Mouse (Mus musculus) monocyte, adult 2 months (primary cell): ENCODE results near the gene Lgr6.

Experiments
- DNase-seq, 2 experiments: peaks; one replicate each; pipeline ENCODE4 v3.0.0; 2022; ENCODE audit warnings: low spot score in 2 of 2, low read depth in 1 of 2

Lgr6 gene

DNA sequence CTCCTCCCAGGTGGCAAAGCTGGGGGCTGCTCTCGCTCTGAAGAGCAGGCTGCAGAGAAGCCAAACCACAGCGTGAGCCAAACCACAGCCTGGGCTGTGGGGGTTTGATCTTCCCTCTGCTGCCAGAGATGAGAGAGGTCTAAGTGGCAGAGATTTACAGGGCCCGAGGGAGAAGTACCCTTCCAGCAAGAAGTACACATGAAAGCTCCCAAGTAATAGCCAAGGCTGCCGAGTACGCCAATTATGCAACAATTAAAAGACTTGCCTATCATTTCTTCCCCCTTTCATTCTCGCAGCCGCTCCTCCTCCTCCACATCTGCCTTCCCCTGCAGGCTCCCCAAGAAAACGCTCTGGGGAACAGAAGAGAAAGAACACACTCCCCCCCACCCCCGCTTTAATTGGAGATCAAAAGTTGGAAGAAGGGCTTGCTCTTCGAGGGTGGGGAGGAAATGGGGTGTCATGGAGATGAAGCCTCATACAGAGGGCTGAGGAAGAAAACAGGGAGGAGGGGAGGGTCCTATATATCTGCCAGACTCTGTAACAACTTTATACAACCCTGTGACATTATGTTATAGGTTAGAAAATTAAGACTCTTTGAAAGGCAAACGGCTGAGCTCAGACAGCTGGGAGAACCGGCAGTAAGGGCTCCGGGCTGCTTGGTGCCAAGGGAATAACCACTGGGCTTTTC, 85.8 kb downstream of the Lgr6 start:
- no peak for DNase-seq

DNA sequence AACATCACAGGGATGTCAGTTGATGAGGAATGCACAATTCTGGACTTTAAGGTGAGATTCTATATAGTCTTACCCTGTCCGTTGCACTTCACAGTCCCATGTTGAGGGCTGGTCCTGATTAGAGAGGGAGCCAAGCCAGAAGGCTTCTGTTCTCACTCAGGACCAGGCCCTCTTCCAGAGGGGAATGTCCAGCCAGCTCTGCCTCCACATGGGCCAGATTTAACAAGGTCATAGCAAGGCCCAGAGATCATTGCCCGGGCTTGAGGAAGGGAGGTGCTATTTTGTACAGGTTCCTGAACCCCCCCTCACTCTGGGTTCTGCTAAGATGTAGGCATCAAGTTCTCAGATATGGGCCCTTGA, 87.4 kb downstream of the Lgr6 start:
- DNase-seq: no peak

DNA sequence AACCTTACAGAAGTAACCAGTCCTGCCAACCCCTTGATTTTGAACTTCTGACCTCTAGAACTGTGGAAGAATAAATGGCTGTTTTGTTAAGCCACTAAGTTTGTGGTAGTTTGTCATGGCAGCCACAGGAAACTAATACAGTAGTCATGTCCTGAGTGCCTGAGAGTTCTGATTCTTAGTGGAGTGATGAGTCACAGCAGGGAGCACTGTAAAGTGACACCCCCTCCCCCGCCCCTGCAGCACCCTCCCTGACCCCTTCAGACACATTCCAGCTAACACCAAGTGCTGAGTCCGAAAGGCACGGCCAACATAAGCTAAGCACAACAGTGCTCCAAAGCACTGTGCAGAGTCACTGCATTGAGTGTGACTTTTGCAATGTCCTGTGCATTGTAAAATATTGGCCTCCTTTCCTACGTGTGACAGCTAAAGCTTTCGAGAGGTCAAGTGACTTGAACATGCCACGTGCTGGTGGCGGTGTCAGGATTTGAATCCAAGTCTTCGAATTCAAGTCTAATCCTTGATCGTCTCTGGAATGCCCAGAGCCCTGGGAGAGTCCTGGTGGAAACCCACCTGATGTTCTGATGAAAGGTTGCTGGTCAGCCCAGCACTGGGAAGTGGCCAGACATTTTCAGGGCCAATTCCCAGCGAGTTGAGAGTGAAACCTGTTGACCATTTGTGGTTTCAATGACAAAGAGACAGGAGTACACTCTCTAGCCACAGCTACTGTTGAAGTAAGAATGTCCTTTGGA, 88.0 kb downstream of the Lgr6 start:
- no peak for DNase-seq

DNA sequence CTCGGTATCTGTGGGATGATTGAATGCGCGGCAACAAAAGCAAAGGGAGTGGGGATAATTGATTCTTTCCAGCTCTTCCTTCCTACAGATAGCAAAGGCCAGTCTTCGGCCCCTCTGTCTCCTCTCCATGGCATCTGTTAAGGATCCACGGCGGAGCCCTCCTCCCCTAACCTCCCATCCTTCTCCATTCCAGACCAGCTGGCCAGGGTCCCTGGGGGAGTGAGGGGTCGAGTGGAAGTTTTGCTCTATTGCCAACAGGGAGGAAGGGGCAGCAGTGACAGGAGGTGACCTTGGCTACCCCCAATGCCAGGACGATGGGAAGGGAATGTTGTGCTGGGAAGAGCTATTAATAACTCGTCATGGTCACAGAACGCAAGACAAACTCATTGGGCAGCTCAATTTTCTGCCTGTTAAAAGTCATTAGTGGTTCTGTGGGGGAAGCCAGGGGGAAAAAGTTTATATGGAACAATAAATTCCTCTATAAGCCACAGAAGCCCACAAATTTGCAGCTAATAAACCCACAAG, 90.1 kb downstream of the Lgr6 start:
- no peak for DNase-seq

DNA sequence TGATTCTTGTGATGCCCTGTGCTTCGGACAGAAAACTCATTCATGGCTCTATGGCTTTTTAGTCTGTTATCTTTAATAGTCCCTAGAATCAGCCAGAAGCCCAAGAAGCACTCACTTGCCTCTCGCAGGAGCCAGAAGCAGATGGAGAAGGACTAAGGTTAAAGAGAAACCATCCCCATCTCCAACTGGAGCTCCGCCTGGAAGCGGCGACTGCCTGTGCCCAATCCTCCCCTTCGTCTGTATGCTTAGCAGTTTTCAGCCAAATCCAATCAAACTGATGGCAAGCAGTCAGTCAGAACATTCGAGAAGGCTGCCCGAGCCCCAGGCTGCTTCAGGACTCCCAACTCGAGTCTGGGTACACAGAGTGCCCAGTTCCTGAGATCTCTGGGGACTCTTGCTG, 92.6 kb downstream of the Lgr6 start:
- DNase-seq: no peak

DNA sequence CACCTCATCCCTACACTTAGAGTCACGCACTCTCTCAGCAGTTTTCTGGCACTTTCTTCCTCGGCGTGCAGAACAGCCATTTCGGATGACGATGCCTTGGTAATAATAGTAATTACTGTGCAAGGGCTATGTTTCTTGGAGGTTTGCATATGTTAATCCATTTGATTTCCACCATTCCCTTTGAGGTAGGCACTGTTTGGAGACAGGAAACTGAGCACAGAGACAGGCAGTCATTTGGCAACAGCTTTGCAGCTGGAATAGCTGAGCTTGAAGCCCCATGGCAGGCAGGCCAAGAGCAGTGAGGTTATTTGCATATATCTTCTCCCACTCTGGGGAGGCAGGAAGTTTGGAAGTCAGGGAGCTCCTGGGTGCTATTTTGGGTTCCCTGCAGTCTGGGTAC, 93.2 kb downstream of the Lgr6 start:
- no peak for DNase-seq

DNA sequence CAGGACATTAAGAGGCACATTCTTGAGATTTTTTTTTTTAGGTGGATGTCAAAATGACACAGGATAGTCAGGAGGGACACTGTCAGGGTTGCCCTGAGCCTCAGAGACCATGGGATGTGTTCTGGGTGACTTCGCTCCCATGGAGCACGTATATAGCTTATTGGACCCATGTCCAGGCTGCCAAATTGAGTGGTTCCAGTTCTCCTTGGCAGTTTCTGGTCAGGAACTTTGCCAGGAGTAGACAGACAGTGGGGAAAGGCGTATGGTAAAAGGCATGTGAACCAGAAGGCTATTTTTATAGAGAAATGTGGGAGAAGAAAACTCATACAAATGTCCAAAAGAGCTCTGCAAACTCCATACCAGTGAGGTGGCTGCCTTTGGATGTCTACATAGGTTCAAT, 95.2 kb downstream of the Lgr6 start:
- no peak for DNase-seq

DNA sequence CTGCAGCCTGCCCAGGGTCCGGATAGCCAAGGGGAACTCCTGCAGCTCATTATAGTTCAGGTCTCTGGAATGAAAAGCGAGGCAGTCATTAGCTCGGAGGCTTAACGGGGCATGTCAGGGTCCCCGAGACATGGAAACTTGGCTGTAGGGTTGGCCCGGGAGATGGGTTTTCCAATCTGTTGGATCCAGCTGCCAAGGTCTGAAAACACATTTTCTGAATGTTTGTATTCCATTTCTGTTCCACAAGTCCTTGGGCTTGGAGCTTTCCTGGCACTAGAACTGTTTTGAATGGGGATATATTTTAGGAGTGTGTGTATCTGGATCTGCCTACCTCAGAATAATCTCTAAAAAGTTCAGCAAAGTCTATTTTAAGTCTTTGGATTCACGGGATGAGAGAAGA, 99.4 kb downstream of the Lgr6 start:
- DNase-seq: no peak

DNA sequence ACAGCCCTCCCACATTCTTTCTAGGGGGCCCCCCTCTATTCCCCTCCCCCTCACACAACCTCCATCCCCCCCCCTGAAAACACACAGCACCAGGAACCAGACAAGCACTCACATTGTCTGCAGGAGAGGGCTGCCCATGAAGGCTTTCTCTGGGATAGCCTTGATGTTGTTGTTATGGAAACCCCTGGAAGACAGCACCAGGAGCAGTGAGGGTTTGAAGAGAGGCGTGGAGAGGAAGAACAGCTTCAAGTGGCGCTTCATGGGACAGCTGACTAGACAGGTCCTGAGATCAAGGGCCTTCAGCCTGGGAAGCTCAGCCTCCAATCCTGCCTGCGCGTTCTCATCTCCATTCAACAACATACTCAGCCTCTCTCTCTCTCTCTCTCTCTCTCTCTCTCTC, 101.7 kb downstream of the Lgr6 start:
- no peak for DNase-seq

DNA sequence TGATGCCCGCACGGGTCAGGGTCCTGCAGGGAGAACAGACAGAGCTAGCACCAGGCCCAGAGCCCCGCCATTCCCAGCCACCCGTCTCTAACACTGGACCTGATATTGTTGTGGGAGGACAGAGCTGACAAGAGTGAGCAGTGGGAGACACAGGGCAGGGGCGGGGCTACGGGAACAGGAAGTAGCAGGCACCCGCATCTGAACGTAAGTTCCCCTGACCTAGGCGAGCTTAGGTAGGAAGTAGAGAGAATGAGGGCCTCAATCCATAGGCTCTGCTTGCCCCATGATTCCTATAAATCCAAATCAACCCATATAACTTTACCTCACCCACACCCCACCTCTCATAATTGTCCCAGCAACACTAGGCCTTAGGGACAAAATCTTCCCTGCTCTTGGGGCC, 104.5 kb downstream of the Lgr6 start:
- no peak for DNase-seq

DNA sequence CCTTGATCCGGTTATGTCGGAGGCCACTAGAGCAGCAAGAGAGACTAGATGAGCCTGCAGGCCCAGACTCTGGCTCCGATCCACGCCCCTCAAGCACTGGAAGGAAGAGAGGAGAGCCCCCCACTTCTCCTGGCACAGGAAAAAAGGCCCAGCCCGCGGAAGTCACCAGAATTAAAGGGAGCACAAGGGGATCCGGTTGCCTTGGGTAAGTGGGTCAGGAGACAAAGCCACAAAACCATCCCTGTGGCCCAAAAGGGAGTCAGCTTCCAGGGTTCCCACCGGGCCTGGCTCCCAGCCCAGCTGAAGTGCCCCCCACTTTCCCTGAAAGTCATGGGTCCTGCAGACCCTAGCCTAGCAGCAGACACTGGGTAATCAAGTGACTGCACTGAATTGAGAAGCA, 106.8 kb downstream of the Lgr6 start:
- no peak for DNase-seq

DNA sequence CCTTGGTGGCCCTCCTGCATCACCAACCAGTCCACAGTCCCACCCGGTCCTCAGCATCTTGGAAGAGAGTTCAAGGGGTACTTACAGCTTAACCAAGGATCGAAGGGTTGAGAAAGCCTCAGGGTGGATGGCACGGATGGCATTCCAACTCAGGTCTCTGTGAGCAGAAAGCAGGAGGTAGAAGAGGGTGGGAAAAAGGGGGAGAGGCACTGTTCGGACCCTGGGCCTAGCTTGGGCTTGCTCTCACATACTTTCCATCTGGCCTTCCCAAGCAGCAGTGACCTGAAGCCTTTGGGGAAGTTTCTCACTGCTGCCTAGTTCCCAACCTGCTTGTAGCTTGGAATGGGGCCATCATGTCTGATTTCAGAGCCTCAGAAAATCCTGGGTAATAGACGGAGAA, 107.5 kb downstream of the Lgr6 start:
- DNase-seq: no peak

DNA sequence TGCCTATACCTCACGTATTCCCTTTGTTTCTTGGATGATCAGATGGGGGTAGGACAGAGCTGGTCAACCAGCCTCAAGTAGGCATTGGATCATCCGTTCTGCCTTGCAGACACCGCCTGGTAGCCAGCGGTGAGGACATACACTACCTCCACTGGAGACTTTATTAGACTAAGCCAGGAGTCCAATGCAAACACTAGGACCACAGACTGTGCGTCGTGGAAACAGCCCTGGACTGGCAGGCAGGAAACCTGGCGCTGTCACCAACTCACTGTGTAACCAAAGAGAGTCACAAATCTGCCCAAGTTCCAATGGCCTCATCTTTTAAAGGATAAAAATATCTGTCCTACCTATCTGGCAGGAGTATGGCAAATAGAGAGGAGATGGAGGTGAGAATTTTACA, 108.6 kb downstream of the Lgr6 start:
- DNase-seq: no peak

DNA sequence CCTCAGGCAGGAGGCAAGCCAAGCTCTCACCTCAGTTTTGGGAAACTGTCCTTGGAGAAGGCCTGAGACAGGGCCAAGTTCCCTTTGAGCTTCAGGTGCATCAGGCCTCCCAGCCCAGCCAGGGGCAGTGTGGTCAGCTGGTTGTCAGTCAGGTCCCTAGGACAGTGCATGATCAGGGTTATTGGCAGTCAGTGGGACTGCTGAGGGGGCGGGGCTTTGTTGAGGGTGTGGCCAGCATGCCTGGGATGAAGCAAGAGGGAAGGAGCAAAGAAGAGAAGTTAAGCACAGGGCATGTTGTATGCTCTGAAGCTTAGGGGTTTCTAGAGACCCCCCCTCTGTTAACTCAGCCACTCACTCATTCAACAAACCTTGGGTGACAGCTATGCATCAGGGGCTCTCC, 109.1 kb downstream of the Lgr6 start:
- DNase-seq: no peak

DNA sequence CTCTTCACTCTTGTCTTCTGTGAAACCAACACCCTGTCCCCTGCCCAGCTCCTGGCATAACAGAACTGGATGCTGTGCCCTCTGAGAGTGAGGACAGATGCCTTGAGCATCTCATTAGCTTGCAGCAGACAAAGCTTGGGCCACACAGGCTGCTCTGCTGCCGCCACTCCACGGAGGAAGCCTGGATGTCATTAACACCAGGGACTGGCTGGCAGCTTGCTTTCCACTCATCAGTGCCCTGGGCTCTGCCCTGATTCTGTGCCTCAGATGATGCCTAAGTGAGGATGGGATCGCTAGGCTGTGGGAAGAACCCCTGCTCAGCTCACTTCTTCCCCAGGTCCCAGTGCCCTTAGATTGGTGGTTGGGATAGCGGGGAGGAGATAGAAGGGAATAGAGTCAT, 109.6 kb downstream of the Lgr6 start:
- no peak for DNase-seq

DNA sequence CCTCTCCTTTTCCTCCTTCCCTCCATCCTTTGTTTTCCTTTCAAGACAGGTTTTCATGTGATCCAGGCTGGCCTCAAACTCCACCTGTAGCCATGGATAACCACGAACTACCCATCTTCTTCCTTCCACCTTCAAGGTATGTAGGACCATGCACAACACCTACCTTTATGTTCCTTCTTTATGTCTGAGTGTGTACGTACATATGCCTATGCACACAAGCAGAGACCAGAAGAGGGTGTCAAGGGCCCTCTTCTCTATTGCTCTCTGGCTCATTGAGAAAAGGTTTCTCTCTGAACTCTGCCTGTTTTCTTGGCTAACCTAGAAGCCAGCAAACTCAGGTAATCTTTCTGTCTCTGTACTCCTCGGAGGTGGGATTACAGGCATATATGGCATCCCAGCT, 110.3 kb downstream of the Lgr6 start:
- DNase-seq: no peak

DNA sequence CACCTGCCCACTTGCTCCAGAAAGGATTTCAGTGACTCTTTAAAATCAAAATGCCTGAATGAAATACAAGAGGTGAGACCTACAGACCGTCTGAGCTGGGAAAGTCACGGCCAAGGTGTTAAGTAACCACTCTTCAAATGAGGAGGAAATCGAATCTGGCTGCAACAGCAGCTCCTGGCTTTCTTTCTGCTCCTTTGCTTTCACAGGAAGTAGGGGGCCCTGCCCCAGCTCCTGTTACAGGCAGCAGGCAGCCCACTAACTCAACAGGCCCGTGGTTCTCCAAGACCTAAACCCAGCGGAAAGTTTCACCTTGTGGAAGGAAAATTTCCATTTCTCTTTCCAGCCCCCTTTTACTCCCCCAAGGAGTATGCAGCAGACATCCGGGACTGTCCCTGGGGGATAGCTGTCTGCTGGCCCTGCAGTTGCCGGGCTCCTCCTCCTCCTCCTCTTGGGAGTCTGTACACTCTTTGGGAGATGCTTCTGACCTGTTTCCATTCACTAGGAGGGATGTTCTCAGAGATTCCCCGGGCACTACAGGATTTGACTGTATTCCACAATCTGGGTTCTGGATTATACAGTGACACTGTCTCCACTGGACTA, 112.9 kb downstream of the Lgr6 start:
- DNase-seq: no peak

DNA sequence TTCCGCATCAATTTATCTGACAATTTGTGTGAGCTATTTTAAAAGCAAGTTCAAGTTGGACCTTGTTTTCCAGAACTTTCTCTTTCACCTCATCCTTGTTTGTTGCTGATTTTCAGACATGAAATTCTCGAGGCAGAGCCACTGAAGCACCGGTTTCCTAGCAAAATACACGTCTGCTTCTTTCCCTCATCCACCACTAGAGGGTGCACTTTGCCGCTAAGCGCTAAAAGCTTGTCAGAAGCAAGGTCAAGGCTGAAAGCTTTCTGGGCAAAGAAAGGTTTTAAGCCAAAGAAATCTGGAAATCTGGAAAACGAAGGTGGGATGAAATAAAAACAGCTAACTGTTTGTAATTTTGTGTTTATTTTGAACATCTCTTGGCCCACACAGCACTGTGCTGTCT, 115.7 kb downstream of the Lgr6 start:
- DNase-seq: peak in 1 of 2 experiments; percentile 46

DNA sequence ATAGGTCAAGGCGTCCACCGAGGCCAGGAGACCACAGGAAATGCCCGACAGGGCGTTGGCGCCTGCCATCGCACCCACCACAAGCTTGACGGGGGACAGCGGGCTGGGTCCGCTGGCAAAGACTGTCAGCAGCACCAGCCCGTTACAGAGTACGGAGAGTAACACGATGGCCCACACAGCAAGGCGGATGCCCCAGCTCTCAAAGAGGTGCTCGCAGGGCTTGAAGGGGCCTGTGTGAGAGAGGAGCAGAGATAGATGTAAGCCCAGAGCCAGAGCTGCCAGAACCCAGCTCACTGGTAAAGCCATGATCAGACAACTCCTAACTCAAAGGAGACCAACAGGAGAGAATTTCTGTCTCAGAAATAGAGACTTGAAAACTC, 117.1 kb downstream of the Lgr6 start:
- no peak for DNase-seq

DNA sequence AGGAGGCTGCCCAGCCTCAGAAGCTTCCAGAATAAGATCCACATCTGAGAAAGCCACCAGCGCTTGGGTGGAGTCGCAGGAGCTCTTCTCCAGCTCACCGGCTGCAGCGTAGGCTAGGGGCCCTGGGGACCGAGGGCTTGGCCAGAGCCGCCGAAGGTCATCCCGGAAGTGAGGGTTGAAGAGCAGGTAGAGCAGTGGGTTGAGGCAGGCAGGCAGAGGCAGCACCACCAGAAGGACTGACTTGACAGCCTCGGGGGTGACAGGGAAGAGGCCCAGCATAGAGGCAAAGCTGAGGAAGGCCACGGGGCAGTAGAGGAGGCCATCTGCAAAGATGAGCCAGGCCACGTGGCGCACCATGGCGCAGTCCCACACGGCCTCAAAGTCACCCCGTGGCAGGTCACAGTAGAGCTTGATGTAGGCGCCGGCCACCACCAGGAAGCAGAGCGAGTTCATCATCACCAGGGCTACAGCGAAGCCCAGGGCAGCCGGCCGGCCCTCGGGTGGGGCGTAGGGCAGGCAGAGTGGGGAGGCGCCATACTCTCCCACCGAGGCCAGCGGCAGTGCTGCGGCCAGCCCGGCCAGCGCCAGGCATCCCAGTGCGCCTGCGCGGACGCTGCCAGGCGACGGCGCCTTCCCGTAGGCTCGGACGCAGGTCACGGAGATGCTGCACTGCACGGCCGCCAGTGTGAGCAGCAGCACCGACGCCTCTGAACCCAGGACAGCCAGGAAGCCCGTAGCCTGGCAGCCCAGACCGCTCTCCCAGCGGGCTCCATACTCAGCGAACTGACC, 117.7 kb downstream of the Lgr6 start:
- no peak for DNase-seq

DNA sequence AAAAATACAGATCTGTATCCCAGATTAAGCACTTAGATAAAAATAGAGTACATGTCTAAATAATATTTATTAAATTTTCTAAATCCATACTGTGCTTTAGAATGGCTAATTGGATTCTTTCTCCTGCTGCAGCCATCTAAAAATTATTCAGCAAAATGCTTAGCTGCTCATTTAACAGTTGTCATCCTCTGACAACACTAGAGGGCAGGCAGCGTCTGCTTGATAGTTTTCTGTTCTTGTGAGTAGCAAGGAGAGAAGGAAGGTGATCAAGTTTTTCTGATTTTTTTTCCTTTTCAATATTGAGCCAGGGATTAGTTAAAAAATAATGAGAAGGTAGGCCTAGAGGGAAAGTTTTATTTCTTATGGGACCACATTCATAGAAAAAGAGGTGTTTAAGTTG, 132.2 kb downstream of the Lgr6 start:
- no peak for DNase-seq

DNA sequence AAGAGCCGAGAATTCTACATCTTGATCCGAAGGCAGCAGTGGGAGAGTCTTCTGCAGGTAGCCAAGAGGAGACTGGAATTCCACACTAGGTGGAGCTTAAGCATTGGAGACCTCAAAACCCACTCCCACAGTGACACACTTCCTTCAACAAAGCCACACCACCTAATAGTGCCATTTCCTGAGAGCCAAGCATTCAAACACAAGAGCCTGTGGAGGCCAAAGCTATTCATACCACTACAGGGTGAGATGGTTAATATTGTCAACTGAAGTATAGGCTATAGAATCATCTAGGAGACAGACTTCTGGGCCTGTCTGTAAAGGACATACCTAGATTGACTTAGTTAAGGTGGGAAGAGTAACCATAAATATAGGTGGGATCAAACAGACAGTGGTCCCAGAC, 139.6 kb downstream of the Lgr6 start:
- no peak for DNase-seq
